Mouse (Mus musculus) stomach, postnatal 0 days (tissue): ENCODE measurements around the gene Izumo4. TPM values are rescaled to one million over a fixed set of nuclear protein-coding genes. Genes with fewer than 3 reads are reported as not detected.

Experiments
- ATAC-seq: fragments of 200-750 bp; cut with Nextera tagmentation; 2 replicates; pipeline ENCODE4 v1.8.0; 2017; ENCODE audit not compliant: low FRiP score, low TSS enrichment
- DNase-seq: peaks from one replicate; pipeline ENCODE4 v3.0.0-alpha.2; 2016; ENCODE audit warnings: low spot score
- H3K27ac ChIP-seq: fragments of 300-500 bp; sonication (generic); replicated peaks from 2 replicates; pipeline ENCODE4 v1.5.1; 2014; ENCODE audit warnings: mild to moderate bottlenecking, control low read depth
- H3K27me3 ChIP-seq: fragments of 300-500 bp; sonication (generic); 2 replicates; pipeline ENCODE4 v1.6.1; 2014; ENCODE audit warnings: low read length; ENCODE audit not compliant: control insufficient read depth, insufficient read depth
- H3K36me3 ChIP-seq: fragments of 300-500 bp; sonication (generic); 2 replicates; pipeline ENCODE4 v1.6.1; 2014; ENCODE audit warnings: low read length, mixed read lengths; ENCODE audit not compliant: control insufficient read depth, insufficient read depth
- H3K4me1 ChIP-seq: fragments of 300-500 bp; sonication (generic); replicated peaks from 2 replicates; pipeline ENCODE4 v1.6.1; 2014; ENCODE audit warnings: antibody characterized with exemption; ENCODE audit not compliant: control insufficient read depth, insufficient read depth
- H3K4me2 ChIP-seq: fragments of 300-500 bp; sonication (generic); replicated peaks from 2 replicates; pipeline ENCODE4 v1.6.1; 2014; ENCODE audit warnings: low read depth, mild to moderate bottlenecking, control low read depth, moderate library complexity
- H3K4me3 ChIP-seq: fragments of 300-500 bp; sonication (generic); 2 replicates; pipeline ENCODE4 v1.5.1; 2014; ENCODE audit warnings: low read depth, low read length, control low read depth
- H3K9ac ChIP-seq: fragments of 300-500 bp; sonication (generic); 2 replicates; pipeline ENCODE4 v1.6.1; 2014; ENCODE audit warnings: mild to moderate bottlenecking, low read length, control low read depth, mixed read lengths
- H3K9me3 ChIP-seq: fragments of 300-500 bp; sonication (generic); 2 replicates; pipeline ENCODE4 v1.6.1; 2016; ENCODE audit warnings: low read length; ENCODE audit not compliant: control insufficient read depth
- CTCF ChIP-seq: IDR thresholded peaks from 2 replicates; pipeline ENCODE4 v1.5.1; 2016; ENCODE audit warnings: antibody characterized with exemption, low read depth, mild to moderate bottlenecking, moderate library complexity
- EP300 ChIP-seq: optimal IDR thresholded peaks from 2 replicates; pipeline ENCODE3; 2016; ENCODE audit warnings: antibody characterized with exemption
- WGBS: fragments of 180-500 bp; shearing (Covaris S2); extraction: QIAGEN DNeasy Blood & Tissue Kit; methylation state at CpG from one replicate; pipeline ENCODE4 v1.1.7; 2014; 5-methylcytosine and 5-hydroxymethylcytosine counted together
- polyA plus RNA-seq: library from polyadenylated mRNA; unstranded; fragments of >200 nt; fragmentation: Nextera tagmentation; extraction: Ambion mirVana; gene quantifications from 2 replicates; pipeline ENCODE4 v1.2.1, GENCODE M21; 2015

The Izumo4 gene
- polyA plus RNA-seq, 1 experiment from 2014 or later = 14.8 TPM

- no peak for TF ChIP-seq CTCF
- no peak for TF ChIP-seq EP300
- WGBS = 26% methylated on average over 5 of the region's 5 CpGs
- H3K27ac ChIP-seq = peak overlapping the region; percentile 94
- no peaks in the 10 kb centered on the region for H3K9me3 ChIP-seq
- ATAC-seq = no peak
- H3K4me3 ChIP-seq = no peak overlapping the region
- no peak overlapping the region for H3K9ac ChIP-seq
- no peak for DNase-seq
- H3K4me1 ChIP-seq = peaks cover 6% of the 10 kb centered on the region; the same call in 1 of the 2 replicates
- H3K36me3 ChIP-seq = peaks cover 24% of the 10 kb centered on the region
- H3K4me2 ChIP-seq = no peak overlapping the region
- H3K27me3 ChIP-seq = no peaks in the 10 kb centered on the region
Observed at GRCm38 (mm10) chr10:80663485-80664196, 38.3 kb upstream of the Izumo4 start.

GRCm38 (mm10) chr10:80664197-80665015 is 37.6 kb upstream of the Izumo4 start:
- peak; percentile 91 for DNase-seq
- H3K27me3 ChIP-seq = no peaks in the 10 kb centered on the region
- H3K9me3 ChIP-seq = no peaks in the 10 kb centered on the region
- peaks cover 31% of the 10 kb centered on the region for H3K36me3 ChIP-seq
- peak overlapping the region; percentile 43; the same call in 1 of the 2 replicates for H3K9ac ChIP-seq
- no peak overlapping the region for H3K4me3 ChIP-seq
- H3K4me2 ChIP-seq = peak overlapping the region; percentile 35; the same call in 1 of the 2 replicates
- peak; percentile 85 for ATAC-seq
- peak overlapping the region; percentile 94 for H3K27ac ChIP-seq
- WGBS = 10% methylated on average over 16 of the region's 16 CpGs
- TF ChIP-seq EP300 (peak; percentile 93), CTCF (peak; percentile 24; the same call in 1 of the 2 replicates)
- H3K4me1 ChIP-seq = peaks cover 6% of the 10 kb centered on the region; the same call in 1 of the 2 replicates

- no peak overlapping the region for H3K4me3 ChIP-seq
- peak overlapping the region; percentile 43; the same call in 1 of the 2 replicates for H3K9ac ChIP-seq
- 2% methylated on average over 10 of the region's 10 CpGs for WGBS
- H3K4me1 ChIP-seq = peaks cover 6% of the 10 kb centered on the region; the same call in 1 of the 2 replicates
- peak overlapping the region; percentile 94 for H3K27ac ChIP-seq
- H3K36me3 ChIP-seq = peaks cover 36% of the 10 kb centered on the region
- peak; percentile 63 for ATAC-seq
- TF ChIP-seq EP300 = no peak
- TF ChIP-seq CTCF = no peak
- DNase-seq = peak; percentile 74
- H3K4me2 ChIP-seq = peak overlapping the region; percentile 35; the same call in 1 of the 2 replicates
- H3K27me3 ChIP-seq = no peaks in the 10 kb centered on the region
- H3K9me3 ChIP-seq = no peaks in the 10 kb centered on the region
Observed at GRCm38 (mm10) chr10:80665016-80665380, 37.0 kb upstream of the Izumo4 start.

GRCm38 (mm10) chr10:80665459-80665858 is 36.5 kb upstream of the Izumo4 start:
- Histone ChIP-seq H3K27me3 (no peaks in the 10 kb centered on the region), H3K4me3 (no peak overlapping the region), H3K9me3 (no peaks in the 10 kb centered on the region), H3K4me1 (peaks cover 6% of the 10 kb centered on the region; the same call in 1 of the 2 replicates), H3K9ac (peak overlapping the region; percentile 23; the same call in 1 of the 2 replicates), H3K36me3 (peaks cover 41% of the 10 kb centered on the region), H3K4me2 (no peak overlapping the region), H3K27ac (peak overlapping the region; percentile 94)
- no peak for ATAC-seq
- peak; percentile 46 for DNase-seq
- 38% methylated on average over 4 of the region's 4 CpGs for WGBS
- no peak for TF ChIP-seq CTCF
- no peak for TF ChIP-seq EP300

- Histone ChIP-seq H3K27me3 (no peaks in the 10 kb centered on the region), H3K9me3 (no peaks in the 10 kb centered on the region), H3K4me2 (no peak overlapping the region), H3K27ac (peak overlapping the region; percentile 94), H3K36me3 (peaks cover 46% of the 10 kb centered on the region), H3K4me3 (no peak overlapping the region), H3K9ac (peak overlapping the region; percentile 31), H3K4me1 (peaks cover 7% of the 10 kb centered on the region; the same call in 1 of the 2 replicates)
- TF ChIP-seq EP300 = no peak
- peak; percentile 39 for TF ChIP-seq CTCF
- no peak for DNase-seq
- ATAC-seq = no peak
- whole genome bisulfite sequencing = 67% methylated on average over 10 of the region's 10 CpGs
Observed at GRCm38 (mm10) chr10:80665981-80666733, 35.8 kb upstream of the Izumo4 start.
